17 mouse cellular contexts compared by ENCODE assay signal in the genomic region with DNA sequence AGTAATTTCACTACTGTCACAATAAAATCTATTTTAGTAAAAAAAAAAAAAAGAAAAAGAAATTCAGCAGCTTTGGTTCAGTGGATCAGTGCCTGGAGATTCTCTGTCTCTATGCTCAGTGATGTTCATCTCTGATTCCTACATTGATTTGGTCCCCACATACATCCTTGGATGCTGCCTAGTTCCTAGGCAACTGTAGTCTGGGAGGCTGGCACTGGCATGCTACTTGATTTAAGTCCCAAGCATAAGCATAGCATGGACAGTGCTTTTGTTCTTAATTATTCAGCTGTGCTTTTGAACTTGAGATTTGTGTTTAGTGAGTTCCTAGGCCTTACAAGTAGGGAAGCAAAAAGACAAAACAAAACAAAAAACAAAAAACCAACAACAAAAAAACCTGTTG.
DNase-seq lines count a peak whose midpoint lies in the region; ATAC-seq and TF ChIP-seq lines count a peak whose summit lies in the region.
"Had no signal": no experiment of that assay in that cellular context is flagged by ENCODE, and none has a peak within 500 bp of the region (broad histone marks: within the 10 kb centered on the region; RNA-seq: fewer than 3 reads in every experiment).

No protein-coding gene starts in this region.

- H3K4me2 ChIP-seq in hindbrain, embryonic 11.5 days (replicated peaks; ENCODE audit: low read depth, low read length), result no peak overlapping the region
- H3K4me2 ChIP-seq in hindbrain, embryonic 14.5 days (replicated peaks), result no peak overlapping the region
- H3K4me2 ChIP-seq: embryonic facial prominence, embryonic 13.5 days had no signal

- no peak overlapping the region for H3K27ac ChIP-seq in hindbrain, embryonic 11.5 days (ENCODE audit: low read depth, low read length)
- H3K27ac ChIP-seq in hindbrain, embryonic 10.5 days, result no peak overlapping the region
- H3K27ac ChIP-seq in hindbrain, embryonic 14.5 days, result no peak overlapping the region
- H3K27ac ChIP-seq: embryonic facial prominence, embryonic 13.5 days; heart, adult 2 months; liver, embryonic 14.5 days; macrophage had no signal

- H3K4me1 ChIP-seq in hindbrain, embryonic 11.5 days (replicated peaks; ENCODE audit: control insufficient read depth, insufficient read depth, low read length), result no peaks in the 10 kb centered on the region
- H3K4me1 ChIP-seq in hindbrain, embryonic 10.5 days (replicated peaks), result no peaks in the 10 kb centered on the region
- H3K4me1 ChIP-seq in hindbrain, embryonic 14.5 days (replicated peaks; ENCODE audit: control insufficient read depth, insufficient read depth, low read length), result no peaks in the 10 kb centered on the region
- H3K4me1 ChIP-seq in lung, adult 2 months (ENCODE audit: control insufficient read depth, insufficient read depth, low read length), result no peaks in the 10 kb centered on the region

- H3K4me3 ChIP-seq in hindbrain, embryonic 11.5 days (ENCODE audit: low read depth, low read length), result no peak overlapping the region
- no peak overlapping the region for H3K4me3 ChIP-seq in hindbrain, embryonic 10.5 days
- no peak overlapping the region for H3K4me3 ChIP-seq in hindbrain, embryonic 14.5 days (replicated peaks; ENCODE audit: low read length)
- no peak overlapping the region for H3K4me3 ChIP-seq in lung, adult 2 months (replicated peaks; ENCODE audit: extremely low read depth, low read depth, low read length)
- H3K4me3 ChIP-seq: embryonic facial prominence, embryonic 13.5 days; heart, adult 2 months had no signal

- H3K27me3 ChIP-seq in hindbrain, embryonic 11.5 days (ENCODE audit: control insufficient read depth, insufficient read depth, low read length), result no peaks in the 10 kb centered on the region
- H3K27me3 ChIP-seq in hindbrain, embryonic 10.5 days (ENCODE audit: insufficient read depth, poor library complexity, severe bottlenecking), result no peaks in the 10 kb centered on the region
- no peaks in the 10 kb centered on the region for H3K27me3 ChIP-seq in hindbrain, embryonic 14.5 days (ENCODE audit: control insufficient read depth, insufficient read depth, low read length)
- H3K27me3 ChIP-seq: CH12.LX; embryonic facial prominence, embryonic 13.5 days had no signal

- peak; percentile 16 for DNase-seq in hindbrain, embryonic 11.5 days (ENCODE audit: low spot score)
- DNase-seq in hindbrain, embryonic 10.5 days (ENCODE audit: low spot score), result no peak
- DNase-seq in right cerebral cortex, postnatal 10 days (ENCODE audit: low spot score in 2 of 2), result peak; percentile 29 to 57
- no peak for DNase-seq in right cerebral cortex, postnatal 25 days
- no peak for DNase-seq in hindbrain, embryonic 14.5 days (ENCODE audit: low spot score)
- DNase-seq in urinary bladder, adult 2 months (ENCODE audit: low spot score), result no peak
- DNase-seq in lung, adult 2 months, result no peak
- DNase-seq: cerebellum, adult 9-10 months; gastrocnemius, postnatal 25 days; heart, adult 2 months; heart, postnatal 36 days; kidney, postnatal 36 days; thymus, adult 2 months had no signal

- H3K9ac ChIP-seq in hindbrain, embryonic 11.5 days (ENCODE audit: low read depth, low read length), result no peak overlapping the region
- no peak overlapping the region for H3K9ac ChIP-seq in hindbrain, embryonic 14.5 days
- H3K9ac ChIP-seq: embryonic facial prominence, embryonic 13.5 days; liver, embryonic 14.5 days had no signal

- no peaks in the 10 kb centered on the region for H3K36me3 ChIP-seq in hindbrain, embryonic 11.5 days (ENCODE audit: control insufficient read depth, insufficient read depth, low read length)
- no peaks in the 10 kb centered on the region for H3K36me3 ChIP-seq in hindbrain, embryonic 10.5 days
- no peaks in the 10 kb centered on the region for H3K36me3 ChIP-seq in hindbrain, embryonic 14.5 days (replicated peaks; ENCODE audit: control insufficient read depth, insufficient read depth)
- H3K36me3 ChIP-seq: embryonic facial prominence, embryonic 13.5 days had no signal

- no peak for TF ChIP-seq CTCF in lung, adult 2 months (IDR thresholded peaks at IDR 0.05; ENCODE audit: insufficient read depth, low read length)

- ATAC-seq in hindbrain, embryonic 11.5 days (ENCODE audit: low FRiP score), result peak; percentile 75
- 0 out of 2 replicates have a peak, but pooled peaks have one; percentile 49 for ATAC-seq in hindbrain, embryonic 14.5 days (ENCODE audit: low FRiP score)

- H3K9me3 ChIP-seq in hindbrain, embryonic 11.5 days (ENCODE audit: control insufficient read depth, low read length), result no peaks in the 10 kb centered on the region
- no peaks in the 10 kb centered on the region for H3K9me3 ChIP-seq in hindbrain, embryonic 10.5 days
- no peaks in the 10 kb centered on the region for H3K9me3 ChIP-seq in hindbrain, embryonic 14.5 days (ENCODE audit: control insufficient read depth, low read length)
- H3K9me3 ChIP-seq: embryonic facial prominence, embryonic 13.5 days had no signal

- no peak for TF ChIP-seq POLR2A in lung, adult 2 months (IDR thresholded peaks at IDR 0.05; ENCODE audit: borderline replicate concordance, extremely low read depth, low read depth, low read length)

Comparison
In these comparisons a context has a peak if more than half of its experiments do, and no peak if none do; other contexts are left out.
1. DNase-seq: peak in hindbrain, embryonic 11.5 days (single experiment) and right cerebral cortex, postnatal 10 days (2 of 2); none in hindbrain, embryonic 10.5 days (single experiment), right cerebral cortex, postnatal 25 days (single experiment), hindbrain, embryonic 14.5 days (single experiment), urinary bladder, adult 2 months (single experiment) and lung, adult 2 months (single experiment).